Mouse (Mus musculus) midbrain, embryonic 10.5 days (tissue): ENCODE measurements at regions not wholly inside any gene's neighbourhood (a gene's known extent, or its start where the extent isn't known, plus 50 kb on each side); places are given as distances from the start of the nearest gene placed in this dataset.
"Not testable (repeated sequence)": the region's sequence is repeated elsewhere in the genome, so short reads cannot be mapped to it uniquely, and the experiment has no call there.

ENCODE experiments used
- DNase-seq: peaks from one replicate; pipeline ENCODE4 v3.0.0-alpha.2; 2017; ENCODE audit warnings: low spot score
- H3K27ac ChIP-seq: fragments of 300-500 bp; sonication (generic); replicated peaks from 2 replicates; pipeline ENCODE4 v1.5.1; 2016; ENCODE audit warnings: mild to moderate bottlenecking
- H3K27me3 ChIP-seq: fragments of 300-500 bp; sonication (generic); 2 replicates; pipeline ENCODE4 v1.6.1; 2016; ENCODE audit warnings: low read depth, mild to moderate bottlenecking; ENCODE audit not compliant: poor library complexity, severe bottlenecking
- H3K36me3 ChIP-seq: fragments of 300-500 bp; sonication (generic); 2 replicates; pipeline ENCODE4 v1.6.1; 2016; ENCODE audit warnings: mild to moderate bottlenecking, moderate library complexity
- H3K4me1 ChIP-seq: fragments of 300-500 bp; sonication (generic); 2 replicates; pipeline ENCODE4 v1.6.1; 2016
- H3K4me3 ChIP-seq: fragments of 300-500 bp; sonication (generic); 2 replicates; pipeline ENCODE4 v1.5.1; 2016; ENCODE audit warnings: mild to moderate bottlenecking, moderate library complexity
- H3K9me3 ChIP-seq: fragments of 300-500 bp; sonication (generic); replicated peaks from 2 replicates; pipeline ENCODE4 v1.6.1; 2016; ENCODE audit warnings: mild to moderate bottlenecking
- WGBS: fragments of 180-500 bp; shearing (Covaris S2); methylation state at CpG from one replicate; pipeline ENCODE4 v1.1.7; 2016; 5-methylcytosine and 5-hydroxymethylcytosine counted together

DNA sequence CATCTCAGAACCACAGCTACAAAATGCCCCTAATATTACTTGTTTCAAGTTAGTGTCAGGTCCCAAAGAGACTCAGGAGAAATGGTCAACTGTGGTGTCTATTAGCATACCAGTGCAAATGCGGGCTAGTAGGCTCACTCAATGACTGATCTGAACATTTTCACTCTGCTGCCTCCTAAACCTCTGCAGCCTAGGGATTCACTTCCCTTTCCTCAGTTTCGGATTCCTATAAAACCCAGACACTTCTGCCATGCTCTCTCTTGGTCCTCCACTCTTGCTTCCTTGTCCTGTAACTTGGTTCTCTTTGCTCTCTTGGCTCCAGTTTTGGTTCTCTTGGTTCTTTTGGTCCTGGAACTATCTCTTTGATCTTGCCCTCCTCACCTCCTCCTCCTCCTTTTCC, 206.3 kb upstream of the Spef2 start:
- H3K4me3 ChIP-seq, result no peak overlapping the region
- H3K27me3 ChIP-seq, result no peaks in the 10 kb centered on the region
- no peak for DNase-seq
- no peaks in the 10 kb centered on the region for H3K9me3 ChIP-seq
- 83% methylated on average over 2 of the region's 2 CpGs for WGBS
- H3K4me1 ChIP-seq, result no peaks in the 10 kb centered on the region
- no peaks in the 10 kb centered on the region for H3K36me3 ChIP-seq
- no peak overlapping the region for H3K27ac ChIP-seq

DNA sequence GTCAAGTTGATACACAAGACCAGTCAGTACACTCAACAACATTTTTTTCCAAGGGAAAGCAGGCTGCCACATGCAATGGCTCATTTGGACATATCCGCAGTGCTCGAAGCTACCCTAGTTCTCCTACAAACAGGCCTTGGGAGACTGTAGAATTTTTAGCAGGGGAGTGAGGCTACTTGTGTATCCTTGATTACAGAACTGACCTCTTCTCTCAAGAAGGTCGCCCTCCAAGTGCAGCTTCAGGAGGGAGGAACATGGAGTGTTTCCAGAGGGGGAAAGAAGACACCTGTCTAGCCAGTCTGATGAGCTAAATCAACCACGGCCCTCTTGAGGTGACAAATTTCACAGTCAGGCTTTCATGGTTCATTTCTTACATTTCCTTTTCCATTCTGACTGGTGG, 202.0 kb upstream of the Prlr start:
- Histone ChIP-seq H3K36me3 (no peaks in the 10 kb centered on the region), H3K27ac (no peak overlapping the region), H3K27me3 (no peaks in the 10 kb centered on the region), H3K4me3 (no peak overlapping the region), H3K9me3 (no peaks in the 10 kb centered on the region), H3K4me1 (no peaks in the 10 kb centered on the region)
- WGBS, result 88% methylated on average over 4 of the region's 4 CpGs
- DNase-seq, result no peak

DNA sequence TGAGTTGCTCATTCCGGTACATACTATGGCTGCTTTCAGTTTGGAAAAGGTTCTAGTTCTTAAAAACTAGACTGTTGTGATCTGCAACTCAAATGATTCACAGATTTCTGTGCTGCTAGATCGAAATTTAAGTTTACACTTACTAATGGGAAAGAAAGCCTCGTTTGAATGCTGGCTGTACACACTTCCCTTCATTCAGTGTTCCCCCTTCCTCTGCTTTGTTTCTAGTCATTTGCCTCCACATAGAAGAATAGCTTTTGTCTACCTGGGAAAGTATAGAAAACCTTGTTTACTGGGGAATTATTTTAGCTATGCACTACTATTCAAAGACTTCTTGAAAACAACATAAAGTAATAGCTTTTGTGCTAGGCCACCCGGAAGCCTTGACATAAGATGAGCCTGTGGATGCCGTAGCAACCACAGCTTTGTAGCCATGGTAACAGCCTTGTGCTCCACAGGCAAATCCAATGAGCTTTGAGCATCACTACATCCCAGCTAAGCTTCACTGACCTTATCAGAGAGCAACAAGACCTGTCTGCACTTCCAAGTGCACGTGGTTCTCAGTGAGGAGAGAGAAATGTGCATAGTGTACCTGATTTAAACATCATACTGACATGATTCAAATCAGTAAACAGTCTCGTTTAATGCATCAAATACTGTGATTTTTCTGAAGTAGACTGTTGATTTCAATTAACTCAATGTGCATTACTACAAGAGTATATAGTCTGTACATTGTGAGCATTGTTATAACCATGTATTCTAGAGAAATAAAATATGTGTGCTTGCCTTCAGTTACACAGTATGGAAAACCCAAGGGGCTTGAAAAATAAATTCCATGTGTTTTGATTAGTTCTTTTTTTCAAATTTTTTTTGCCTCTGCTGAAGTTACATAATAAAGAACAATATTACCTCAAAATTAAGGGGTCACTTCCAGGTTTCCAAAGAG, 165.5 kb upstream of the Prlr start:
- peaks cover 19% of the 10 kb centered on the region for H3K4me1 ChIP-seq
- H3K36me3 ChIP-seq, result no peaks in the 10 kb centered on the region
- H3K27ac ChIP-seq, result no peak overlapping the region
- WGBS, result 35% methylated on average over 7 of the region's 7 CpGs
- peak; percentile 72 for DNase-seq
- no peaks in the 10 kb centered on the region for H3K9me3 ChIP-seq
- no peak overlapping the region for H3K4me3 ChIP-seq
- no peaks in the 10 kb centered on the region for H3K27me3 ChIP-seq

DNA sequence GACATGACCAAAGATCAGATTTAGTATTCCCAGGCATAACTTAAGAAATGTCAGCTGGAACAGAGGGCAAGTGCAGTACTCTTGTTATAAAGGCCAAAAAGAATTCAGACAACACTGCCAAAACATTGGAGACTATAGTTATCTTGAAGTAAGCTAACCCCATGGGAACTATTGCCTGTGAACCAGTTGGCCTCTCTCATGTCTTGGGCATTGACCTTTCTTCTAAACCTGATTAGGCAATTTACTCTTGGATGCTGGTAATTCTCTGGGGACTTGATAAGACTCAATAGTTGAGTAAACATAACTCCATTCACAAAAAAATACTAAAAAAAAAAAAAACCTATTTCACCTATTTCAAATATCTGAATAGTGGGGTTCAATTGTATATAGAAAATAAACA, 159.8 kb upstream of the Prlr start:
- H3K36me3 ChIP-seq, result no peaks in the 10 kb centered on the region
- DNase-seq, result no peak
- peaks cover 3% of the 10 kb centered on the region for H3K4me1 ChIP-seq
- no peak overlapping the region for H3K27ac ChIP-seq
- H3K27me3 ChIP-seq, result no peaks in the 10 kb centered on the region
- no peaks in the 10 kb centered on the region for H3K9me3 ChIP-seq
- H3K4me3 ChIP-seq, result no peak overlapping the region

DNA sequence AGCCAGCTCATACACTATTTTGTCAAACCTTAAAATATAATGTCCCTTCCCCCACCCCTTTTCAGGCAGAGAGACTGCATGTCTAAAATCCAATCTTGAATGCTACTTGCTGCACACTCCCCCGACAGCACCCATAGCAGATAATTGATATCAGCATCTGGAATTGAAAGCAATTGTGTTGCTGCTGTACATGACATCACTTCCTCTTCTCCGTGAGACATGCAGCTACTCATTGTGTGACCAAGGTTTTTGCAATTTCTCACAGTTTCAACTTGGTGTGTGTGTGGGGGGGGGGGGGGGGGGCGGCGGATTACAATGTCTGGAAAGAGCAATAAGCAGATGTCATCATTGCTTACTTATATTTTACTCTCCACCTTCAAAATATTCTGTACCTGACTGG, 147.1 kb upstream of the Prlr start:
- Histone ChIP-seq H3K27me3 (no peaks in the 10 kb centered on the region), H3K9me3 (no peaks in the 10 kb centered on the region), H3K36me3 (no peaks in the 10 kb centered on the region), H3K4me3 (no peak overlapping the region), H3K4me1 (no peaks in the 10 kb centered on the region), H3K27ac (no peak overlapping the region)
- WGBS, result 88% methylated on average over 4 of the region's 4 CpGs
- DNase-seq, result no peak

DNA sequence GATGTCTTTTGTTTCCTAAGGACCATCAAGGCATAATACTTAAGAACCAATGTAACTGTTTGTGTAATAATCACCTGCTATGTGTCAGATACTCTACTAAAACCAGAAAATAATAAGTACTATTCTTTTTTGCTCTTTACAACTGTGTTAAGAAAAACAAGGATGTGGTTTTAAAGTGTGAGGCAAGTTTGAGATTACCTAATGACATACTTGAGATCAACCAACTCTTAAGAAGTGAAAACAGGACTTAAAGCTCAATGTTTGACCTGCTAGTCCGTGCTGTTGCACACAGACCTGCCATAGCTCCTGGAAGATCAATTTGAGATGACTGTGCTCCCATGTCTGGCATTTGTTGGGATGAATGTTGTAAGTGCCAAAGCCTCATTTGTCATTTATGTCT, 141.5 kb upstream of the Prlr start:
- Histone ChIP-seq H3K4me1 (no peaks in the 10 kb centered on the region), H3K27me3 (no peaks in the 10 kb centered on the region), H3K9me3 (no peaks in the 10 kb centered on the region), H3K4me3 (no peak overlapping the region), H3K36me3 (no peaks in the 10 kb centered on the region), H3K27ac (no peak overlapping the region)
- no peak for DNase-seq
- WGBS, result 67% methylated on average over 1 of the region's 1 CpGs

DNA sequence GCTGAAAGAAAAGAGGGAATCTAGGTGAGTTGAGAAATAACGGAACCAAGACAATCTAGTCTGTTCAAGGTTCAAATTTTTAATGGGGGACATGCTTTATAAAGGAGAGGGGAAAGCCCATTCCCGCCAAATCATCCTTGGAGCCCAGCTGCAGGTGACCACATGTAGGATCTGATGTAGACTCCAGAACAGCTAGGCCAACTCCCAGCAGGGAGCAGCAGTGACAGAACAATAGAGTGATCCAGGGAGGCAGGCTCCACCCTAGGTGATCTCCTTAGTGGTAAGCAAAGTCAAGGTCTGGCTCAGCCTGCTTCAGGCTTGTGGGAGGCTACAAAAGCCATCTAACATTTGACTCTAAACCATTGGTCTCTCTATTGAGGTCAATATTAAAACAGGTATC, 140.5 kb upstream of the Prlr start:
- not testable (repeated sequence) for H3K27ac ChIP-seq, H3K4me1 ChIP-seq, H3K36me3 ChIP-seq, DNase-seq, H3K4me3 ChIP-seq, H3K27me3 ChIP-seq, H3K9me3 ChIP-seq
- WGBS, result 79% methylated on average over 2 of the region's 2 CpGs

DNA sequence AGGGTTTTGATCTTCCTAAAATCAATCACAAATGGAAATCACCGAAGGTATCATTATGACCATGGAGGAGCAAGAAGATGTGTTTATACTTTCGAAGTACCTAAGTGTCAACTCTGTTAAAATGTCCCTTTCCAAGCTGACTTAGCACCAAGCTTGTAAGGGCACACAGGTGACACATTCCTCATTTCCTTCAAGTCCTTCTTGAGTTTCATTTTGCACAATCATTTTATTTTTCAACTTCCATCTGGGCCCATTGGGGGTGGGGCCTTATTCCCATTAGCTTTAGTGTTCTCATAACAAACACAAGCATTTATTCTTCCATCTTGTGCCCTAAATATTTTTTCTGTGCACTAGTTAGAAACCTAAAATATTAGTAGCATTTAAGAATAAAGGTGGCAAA, 103.5 kb upstream of the Prlr start:
- Histone ChIP-seq H3K27ac (no peak overlapping the region), H3K4me1 (0 out of 2 replicates have a peak, but pooled peaks cover 4% of the 10 kb centered on the region), H3K27me3 (no peaks in the 10 kb centered on the region), H3K9me3 (no peaks in the 10 kb centered on the region), H3K36me3 (no peaks in the 10 kb centered on the region), H3K4me3 (no peak overlapping the region)
- no peak for DNase-seq
- 98% methylated on average over 2 of the region's 2 CpGs for WGBS

DNA sequence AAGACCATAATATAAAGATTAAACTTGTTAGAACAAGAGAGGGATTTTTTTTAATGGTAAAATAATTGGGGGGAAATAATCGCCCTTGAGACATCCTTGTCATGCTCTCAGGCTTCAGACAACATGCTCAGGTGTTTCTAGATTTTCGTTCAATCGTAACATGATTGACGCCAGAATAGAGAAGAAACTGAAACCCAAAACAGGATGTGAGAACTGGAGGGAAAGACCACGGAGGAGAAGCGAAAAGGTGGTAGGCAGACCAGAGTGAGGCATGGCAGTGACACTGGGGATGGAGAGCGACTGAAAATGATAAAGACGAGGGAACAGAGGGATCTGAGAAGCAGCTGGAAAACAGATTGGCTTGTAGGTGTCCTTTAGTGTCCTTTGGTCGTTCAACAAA, 102.1 kb upstream of the Prlr start:
- H3K4me1 ChIP-seq, result 0 out of 2 replicates have a peak, but pooled peaks cover 4% of the 10 kb centered on the region
- no peak overlapping the region for H3K4me3 ChIP-seq
- no peak overlapping the region for H3K27ac ChIP-seq
- DNase-seq, result no peak
- no peaks in the 10 kb centered on the region for H3K27me3 ChIP-seq
- H3K36me3 ChIP-seq, result no peaks in the 10 kb centered on the region
- WGBS, result 84% methylated on average over 9 of the region's 9 CpGs
- H3K9me3 ChIP-seq, result no peaks in the 10 kb centered on the region

DNA sequence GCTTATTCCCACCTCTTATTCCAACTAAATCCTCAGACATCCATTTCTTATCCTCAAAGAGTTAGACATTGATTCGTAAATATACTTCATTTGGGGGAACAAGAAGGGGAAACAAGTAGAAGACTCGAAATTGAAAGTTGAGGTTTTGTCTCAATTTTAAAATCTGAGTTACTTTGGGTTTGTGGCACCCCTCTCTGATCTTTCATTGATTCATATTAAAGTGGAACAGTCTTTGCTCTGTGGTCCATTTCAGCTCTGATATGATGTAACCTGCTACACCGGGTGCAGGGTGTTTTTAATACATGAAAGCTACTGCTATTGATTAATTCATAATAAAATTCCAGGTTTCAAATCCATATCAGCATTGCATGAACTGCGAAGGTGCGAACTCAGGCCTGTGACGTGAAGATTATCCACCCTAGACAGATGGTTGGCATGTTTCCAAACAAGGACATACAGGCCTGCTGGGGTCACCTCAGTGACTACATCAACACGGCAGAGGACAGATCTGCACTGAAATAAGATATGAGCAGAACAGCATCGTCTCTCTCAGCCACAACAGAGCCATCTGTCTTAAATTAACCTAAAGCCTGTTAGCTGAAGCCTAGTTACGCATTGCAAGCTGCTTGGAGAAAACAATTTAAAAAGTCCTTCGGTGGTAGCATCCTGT, 101.5 kb upstream of the Prlr start:
- Histone ChIP-seq H3K36me3 (no peaks in the 10 kb centered on the region), H3K27ac (no peak overlapping the region), H3K4me3 (no peak overlapping the region), H3K27me3 (no peaks in the 10 kb centered on the region), H3K9me3 (no peaks in the 10 kb centered on the region), H3K4me1 (0 out of 2 replicates have a peak, but pooled peaks cover 4% of the 10 kb centered on the region)
- DNase-seq, result no peak
- 72% methylated on average over 10 of the region's 10 CpGs for WGBS

DNA sequence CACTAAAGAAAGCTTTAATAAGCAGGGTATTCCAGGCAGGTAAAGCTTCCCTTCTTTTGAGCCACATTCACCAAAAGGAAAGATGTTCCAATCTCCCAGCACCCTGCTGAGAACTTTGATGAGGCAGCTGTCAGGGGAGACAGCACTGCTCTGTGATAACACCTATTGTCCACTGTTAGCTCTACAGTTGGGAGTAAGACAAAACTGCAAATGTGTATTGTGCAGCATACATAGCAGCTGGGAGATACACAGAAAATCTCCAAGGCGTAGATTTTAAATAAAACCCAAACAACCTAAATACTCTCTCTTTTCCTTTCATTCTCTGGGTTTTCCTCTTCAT, 101.0 kb upstream of the Prlr start:
- Histone ChIP-seq H3K36me3 (no peaks in the 10 kb centered on the region), H3K9me3 (no peaks in the 10 kb centered on the region), H3K27ac (no peak overlapping the region), H3K4me1 (0 out of 2 replicates have a peak, but pooled peaks cover 4% of the 10 kb centered on the region), H3K27me3 (no peaks in the 10 kb centered on the region), H3K4me3 (no peak overlapping the region)
- DNase-seq, result no peak
- WGBS, result 81% methylated on average over 1 of the region's 1 CpGs

DNA sequence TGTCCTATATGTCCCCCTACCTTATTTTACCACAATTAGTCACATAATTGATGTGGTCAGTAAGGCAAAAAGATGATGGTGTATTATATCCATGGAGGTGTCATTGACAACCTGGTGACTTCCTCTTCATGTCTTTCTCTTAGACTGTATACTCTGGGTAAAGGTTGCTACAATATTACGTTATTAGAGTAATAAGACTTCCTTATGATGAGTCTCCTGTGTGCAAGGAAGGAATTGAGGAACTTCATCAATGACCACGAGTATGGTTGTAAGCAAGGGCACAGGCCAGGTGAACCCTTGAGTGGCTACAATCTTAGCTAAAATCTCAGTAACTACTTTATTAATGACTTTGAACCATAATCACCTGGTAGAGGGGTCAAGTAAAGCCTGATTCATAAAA, 98.6 kb upstream of the Prlr start:
- Histone ChIP-seq H3K27ac (no peak overlapping the region), H3K4me1 (0 out of 2 replicates have a peak, but pooled peaks cover 4% of the 10 kb centered on the region), H3K36me3 (no peaks in the 10 kb centered on the region), H3K27me3 (no peaks in the 10 kb centered on the region), H3K4me3 (no peak overlapping the region), H3K9me3 (no peaks in the 10 kb centered on the region)
- no peak for DNase-seq
- WGBS, result 85% methylated on average over 2 of the region's 2 CpGs

DNA sequence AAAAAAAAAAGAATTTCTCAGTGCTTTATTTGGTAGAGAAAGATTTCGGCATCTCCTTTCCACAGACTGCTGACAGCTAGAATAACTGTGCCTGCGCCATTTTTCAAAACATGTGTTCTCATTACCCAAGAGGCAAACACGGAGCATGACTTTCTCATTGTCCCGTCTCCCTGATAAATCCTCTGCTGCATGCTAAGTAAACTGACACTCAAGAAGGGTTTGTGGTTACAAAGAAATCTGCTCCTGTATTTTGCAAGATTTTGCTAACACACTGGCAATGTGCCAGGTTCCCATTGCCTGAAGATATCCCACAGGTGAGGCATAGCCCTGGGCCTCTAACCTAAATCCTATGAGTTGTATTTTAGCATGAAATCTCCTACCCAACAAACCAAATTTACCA, 97.5 kb upstream of the Prlr start:
- 94% methylated on average over 4 of the region's 4 CpGs for WGBS
- no peaks in the 10 kb centered on the region for H3K9me3 ChIP-seq
- H3K36me3 ChIP-seq, result no peaks in the 10 kb centered on the region
- no peaks in the 10 kb centered on the region for H3K27me3 ChIP-seq
- no peak overlapping the region for H3K27ac ChIP-seq
- no peak overlapping the region for H3K4me3 ChIP-seq
- no peak for DNase-seq
- H3K4me1 ChIP-seq, result 0 out of 2 replicates have a peak, but pooled peaks cover 4% of the 10 kb centered on the region
